ENCODE assay signal across 31 mouse cellular contexts in the genomic region with DNA sequence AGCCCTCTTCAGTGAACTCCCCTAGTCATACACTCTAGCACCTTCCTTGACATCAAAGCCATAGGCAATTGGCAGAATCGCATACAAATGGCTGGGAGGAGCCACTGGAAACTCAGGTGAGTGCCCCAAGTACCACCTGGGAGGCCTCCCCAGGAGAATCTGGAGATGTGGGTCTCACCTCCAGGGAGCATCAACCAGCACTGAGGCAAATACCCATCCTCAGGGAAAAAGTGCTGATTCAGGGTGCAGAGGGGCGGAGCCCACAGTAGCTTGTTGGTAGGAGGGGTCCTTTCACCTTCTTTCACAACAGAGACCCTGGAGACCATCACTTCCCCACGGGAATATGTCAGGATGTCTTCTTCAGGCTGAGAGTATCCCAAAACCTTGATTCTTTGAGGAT. TPM values are rescaled to one million over a fixed set of nuclear protein-coding genes. Genes with fewer than 3 reads are reported as not detected.
"Had no signal": no experiment of that assay in that cellular context is flagged by ENCODE, and none has a peak within 500 bp of the region (broad histone marks: within the 10 kb centered on the region; RNA-seq: fewer than 3 reads in every experiment).

No protein-coding gene starts in this region.

- H3K4me3 ChIP-seq: heart, embryonic 12.5 days; heart, embryonic 13.5 days; heart, embryonic 15.5 days; hindbrain, embryonic 10.5 days; hindbrain, embryonic 12.5 days; hindbrain, embryonic 13.5 days; hindbrain, embryonic 15.5 days; intestine, embryonic 15.5 days; kidney, embryonic 15.5 days; layer of hippocampus, adult 2 months; left cerebral cortex, adult 2 months had no signal

- H3K27ac ChIP-seq: heart, embryonic 13.5 days; heart, embryonic 15.5 days; hindbrain, embryonic 10.5 days; hindbrain, embryonic 12.5 days; hindbrain, embryonic 13.5 days; hindbrain, embryonic 14.5 days; hindbrain, embryonic 15.5 days; hindbrain, postnatal 0 days; intestine, embryonic 15.5 days; kidney, embryonic 15.5 days; kidney, postnatal 0 days; layer of hippocampus, adult 2 months; left cerebral cortex, adult 2 months had no signal

- H3K27me3 ChIP-seq: heart, embryonic 12.5 days; heart, embryonic 13.5 days; hindbrain, embryonic 12.5 days; hindbrain, embryonic 13.5 days; hindbrain, embryonic 15.5 days; intestine, embryonic 15.5 days; kidney, embryonic 15.5 days had no signal

- H3K9ac ChIP-seq: heart, embryonic 12.5 days; heart, embryonic 13.5 days; heart, embryonic 15.5 days; hindbrain, embryonic 12.5 days; hindbrain, embryonic 13.5 days; hindbrain, embryonic 14.5 days; hindbrain, embryonic 15.5 days; intestine, embryonic 15.5 days; kidney, embryonic 15.5 days had no signal

- H3K36me3 ChIP-seq: heart, embryonic 12.5 days; heart, embryonic 13.5 days; heart, embryonic 15.5 days; hindbrain, embryonic 10.5 days; hindbrain, embryonic 12.5 days; hindbrain, embryonic 13.5 days; hindbrain, embryonic 15.5 days; intestine, embryonic 15.5 days; kidney, embryonic 15.5 days had no signal

- DNase-seq: heart, postnatal 10 days; heart, postnatal 14 days; heart, postnatal 36 days; heart, postnatal 4 days; kidney, adult 11 months; kidney, adult 18-20 months; kidney, adult 2 months; kidney, adult 8-10 months; kidney, adult 9 months; kidney, postnatal 10 days; kidney, postnatal 14 days; kidney, postnatal 25 days; kidney, postnatal 36 days; kidney, postnatal 4 days; layer of hippocampus, adult 9-11 months; layer of hippocampus, postnatal 36 days had no signal

- H3K4me1 ChIP-seq: hindbrain, embryonic 13.5 days; hindbrain, embryonic 15.5 days had no signal

RNA-seq across cellular contexts. Expression of a gene that starts 53.4 kb away (rescaled TPM):
- total RNA-seq: hematopoietic stem cell, adult 5-6 weeks had no signal
